Mouse (Mus musculus): Measurements from ENCODE around the gene Cxcr5. TPM values are rescaled to one million over a fixed set of nuclear protein-coding genes. Genes with fewer than 3 reads are reported as not detected.

The Cxcr5 gene
- total and polyA plus RNA-seq, 2 experiments from 2014 or later = not detected

DNA sequence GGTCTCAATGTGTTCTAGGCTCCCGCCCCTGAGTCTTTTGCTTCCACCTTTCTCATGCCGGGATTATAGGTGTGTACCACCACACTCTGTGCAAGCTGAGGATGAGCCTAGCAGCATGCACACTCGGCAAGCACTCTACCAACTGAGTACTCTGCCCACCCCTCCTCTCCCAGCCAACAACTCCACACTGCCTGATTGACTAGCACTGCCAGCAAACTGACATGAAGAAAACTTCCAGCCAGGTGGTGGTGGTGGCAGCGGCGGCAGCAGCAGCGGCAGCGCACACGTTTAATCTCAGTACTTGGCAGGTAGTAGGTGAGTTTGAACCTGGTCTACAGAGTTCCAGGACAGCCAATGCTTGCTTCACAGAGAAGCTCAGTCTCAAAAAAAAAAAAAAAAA lies 36.1 kb downstream of the Cxcr5 start:
- DNase-seq (ENCODE audit: low spot score) = no peak
- H3K4me1 ChIP-seq (ENCODE audit: insufficient read depth, low read length) = no peaks in the 10 kb centered on the region
- H3K9me3 ChIP-seq (ENCODE audit: low read length) = no peaks in the 10 kb centered on the region
- H3K4me2 ChIP-seq (ENCODE audit: low read depth, low read length) = no peak overlapping the region
- no peak for TF ChIP-seq CTCF (IDR thresholded peaks at IDR 0.05; ENCODE audit: low read depth)
- no peaks in the 10 kb centered on the region for H3K27me3 ChIP-seq (ENCODE audit: insufficient read depth, low read length)
- no peak overlapping the region for H3K4me3 ChIP-seq (ENCODE audit: low read length)
- ATAC-seq = no peak
- WGBS = 83% methylated on average over 8 of the region's 8 CpGs
- no peak overlapping the region for H3K27ac ChIP-seq
- no peaks in the 10 kb centered on the region for H3K36me3 ChIP-seq (ENCODE audit: insufficient read depth, low read length)
- no peak overlapping the region for H3K9ac ChIP-seq (replicated peaks; ENCODE audit: low read length)

DNA sequence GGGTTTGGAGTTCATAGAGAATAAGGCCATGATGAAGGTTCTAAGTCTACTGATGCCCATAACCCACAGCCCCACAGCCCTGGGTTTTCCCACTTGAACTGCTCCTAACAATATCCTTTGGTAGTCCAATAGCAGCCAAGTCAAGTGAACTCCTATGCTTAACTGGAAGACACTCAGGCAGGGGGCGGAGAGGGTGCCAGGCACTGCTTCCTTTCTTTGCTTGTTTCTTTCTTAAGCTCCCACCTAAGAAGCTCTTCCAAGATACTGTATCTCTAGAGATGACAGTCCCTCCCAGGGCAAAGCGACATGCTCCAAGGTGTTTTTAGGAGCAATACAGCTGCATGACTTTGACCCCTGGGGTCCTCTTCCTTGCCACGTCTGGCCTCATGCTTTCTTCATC lies 36.7 kb downstream of the Cxcr5 start:
- Histone ChIP-seq H3K27me3 (ENCODE audit: insufficient read depth, low read length) (no peaks in the 10 kb centered on the region), H3K4me3 (ENCODE audit: low read length) (no peak overlapping the region), H3K4me2 (ENCODE audit: low read depth, low read length) (no peak overlapping the region), H3K9me3 (ENCODE audit: low read length) (no peaks in the 10 kb centered on the region), H3K36me3 (ENCODE audit: insufficient read depth, low read length) (no peaks in the 10 kb centered on the region), H3K9ac (replicated peaks; ENCODE audit: low read length) (no peak overlapping the region), H3K4me1 (ENCODE audit: insufficient read depth, low read length) (no peaks in the 10 kb centered on the region), H3K27ac (no peak overlapping the region)
- ATAC-seq = no peak
- TF ChIP-seq CTCF (IDR thresholded peaks at IDR 0.05; ENCODE audit: low read depth) = no peak
- no peak for DNase-seq (ENCODE audit: low spot score)
- 78% methylated on average over 3 of the region's 3 CpGs for WGBS

DNA sequence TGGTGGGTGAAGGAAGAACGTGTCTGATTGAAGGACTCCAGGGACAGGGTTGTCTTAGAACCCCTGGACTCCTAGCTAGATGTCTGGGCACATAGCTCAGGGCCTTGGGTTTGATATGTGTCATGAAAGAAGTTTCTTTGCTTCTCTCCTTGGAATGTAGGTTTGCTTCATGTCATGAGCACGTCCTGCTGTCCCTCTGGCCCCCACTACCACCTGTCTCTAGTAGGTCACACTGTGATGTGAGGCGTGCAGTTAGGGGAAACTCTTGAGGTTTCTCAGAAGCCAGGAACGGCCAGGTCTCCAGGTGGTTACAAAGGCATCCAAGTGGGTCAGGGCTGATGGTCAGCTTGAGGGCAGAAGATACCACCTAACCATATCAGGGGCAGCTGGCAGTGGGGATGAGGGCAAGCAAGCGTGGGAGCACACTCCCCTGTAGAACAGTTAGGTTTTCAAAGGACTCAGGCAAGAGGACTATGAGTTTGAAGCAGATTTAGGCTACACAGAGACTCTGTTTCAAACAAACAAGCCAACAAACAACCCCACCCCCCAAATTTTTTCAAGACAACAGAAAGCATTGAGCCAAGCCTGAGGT lies 37.3 kb downstream of the Cxcr5 start:
- Histone ChIP-seq H3K4me3 (ENCODE audit: low read length) (no peak overlapping the region), H3K27ac (no peak overlapping the region), H3K9ac (replicated peaks; ENCODE audit: low read length) (no peak overlapping the region), H3K36me3 (ENCODE audit: insufficient read depth, low read length) (no peaks in the 10 kb centered on the region), H3K9me3 (ENCODE audit: low read length) (no peaks in the 10 kb centered on the region), H3K4me1 (ENCODE audit: insufficient read depth, low read length) (no peaks in the 10 kb centered on the region), H3K27me3 (ENCODE audit: insufficient read depth, low read length) (no peaks in the 10 kb centered on the region), H3K4me2 (ENCODE audit: low read depth, low read length) (no peak overlapping the region)
- DNase-seq (ENCODE audit: low spot score) = no peak
- WGBS = 69% methylated on average over 5 of the region's 5 CpGs
- TF ChIP-seq CTCF (IDR thresholded peaks at IDR 0.05; ENCODE audit: low read depth) = no peak
- ATAC-seq = no peak

DNA sequence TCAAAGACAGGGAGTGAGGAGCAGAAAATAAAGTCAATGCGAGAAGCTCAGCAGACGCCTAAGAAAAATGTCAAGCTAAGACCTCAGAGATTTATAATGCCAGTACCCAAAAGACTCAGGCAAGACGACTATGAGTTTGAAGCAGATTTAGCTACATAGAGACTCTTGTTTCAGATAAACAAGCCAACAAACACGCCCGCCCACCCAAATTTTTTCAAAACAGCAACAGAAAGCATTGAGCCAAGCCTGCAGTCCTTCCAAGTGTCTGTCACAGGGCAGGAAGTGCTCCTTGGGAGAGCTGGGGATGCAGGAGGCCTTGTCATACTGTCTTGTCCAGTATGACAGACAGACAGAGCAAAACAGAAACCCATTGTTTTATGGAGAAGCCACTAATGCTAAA lies 38.0 kb downstream of the Cxcr5 start:
- TF ChIP-seq CTCF (IDR thresholded peaks at IDR 0.05; ENCODE audit: low read depth) = no peak

DNA sequence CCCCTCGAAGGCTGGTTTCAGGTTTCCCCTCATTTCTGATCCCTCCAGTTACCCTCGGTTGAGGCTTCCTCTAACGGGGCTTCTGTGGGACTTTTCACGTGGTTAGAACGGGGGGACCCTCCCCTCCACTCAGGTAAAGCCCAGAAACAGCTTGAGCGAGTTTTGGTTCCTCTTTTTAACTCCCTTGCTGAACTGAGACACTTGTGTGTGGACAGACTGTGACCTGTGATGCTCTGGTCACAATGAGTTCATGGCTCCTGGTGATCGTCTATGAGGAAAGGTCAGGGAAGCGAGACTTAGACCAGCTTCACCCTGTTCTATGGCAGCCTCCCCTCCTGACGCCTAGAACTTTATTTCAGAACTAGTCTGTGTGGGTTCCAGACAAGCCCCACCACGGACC lies 39.8 kb downstream of the Cxcr5 start:
- TF ChIP-seq CTCF (IDR thresholded peaks at IDR 0.05; ENCODE audit: low read depth) = no peak
- ATAC-seq (no peak), DNase-seq (ENCODE audit: low spot score) (no peak)
- Histone ChIP-seq H3K9ac (replicated peaks; ENCODE audit: low read length) (no peak overlapping the region), H3K27ac (no peak overlapping the region), H3K36me3 (ENCODE audit: insufficient read depth, low read length) (no peaks in the 10 kb centered on the region), H3K9me3 (ENCODE audit: low read length) (no peaks in the 10 kb centered on the region), H3K4me2 (ENCODE audit: low read depth, low read length) (no peak overlapping the region), H3K4me1 (ENCODE audit: insufficient read depth, low read length) (no peaks in the 10 kb centered on the region), H3K4me3 (ENCODE audit: low read length) (no peak overlapping the region), H3K27me3 (ENCODE audit: insufficient read depth, low read length) (no peaks in the 10 kb centered on the region)
- WGBS = 81% methylated on average over 10 of the region's 10 CpGs

More for the DNA sequence above, 38.0 kb downstream of the Cxcr5 start:
- ATAC-seq (0 out of 2 replicates have a peak, but pooled peaks have one; percentile 38), DNase-seq (ENCODE audit: low spot score) (no peak)
- Histone ChIP-seq H3K4me2 (ENCODE audit: low read depth, low read length) (no peak overlapping the region), H3K27me3 (ENCODE audit: insufficient read depth, low read length) (no peaks in the 10 kb centered on the region), H3K9me3 (ENCODE audit: low read length) (no peaks in the 10 kb centered on the region), H3K4me3 (ENCODE audit: low read length) (no peak overlapping the region), H3K9ac (replicated peaks; ENCODE audit: low read length) (no peak overlapping the region), H3K27ac (no peak overlapping the region), H3K36me3 (ENCODE audit: insufficient read depth, low read length) (no peaks in the 10 kb centered on the region), H3K4me1 (ENCODE audit: insufficient read depth, low read length) (no peaks in the 10 kb centered on the region)
- WGBS = 73% methylated on average over 5 of the region's 5 CpGs

DNA sequence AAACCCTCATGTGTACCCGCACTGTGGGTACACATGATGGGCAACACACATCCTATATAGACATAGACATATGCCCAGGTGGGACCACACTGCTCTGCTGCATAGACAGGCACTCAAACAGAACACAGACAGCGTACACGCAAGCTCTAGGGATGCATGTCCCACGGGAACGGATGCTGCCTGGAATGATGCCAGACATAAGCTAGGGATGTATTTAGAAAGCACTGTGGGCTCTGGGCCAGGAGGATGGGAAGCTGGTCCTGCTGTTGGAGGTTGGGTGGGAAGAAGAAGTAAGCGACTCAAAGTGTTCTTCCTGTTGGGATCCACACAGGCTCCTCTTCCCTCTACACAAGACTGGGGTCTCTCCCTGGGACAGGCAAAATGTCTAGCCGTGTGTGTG lies 43.6 kb downstream of the Cxcr5 start:
- Histone ChIP-seq H3K4me3 (ENCODE audit: low read length) (no peak overlapping the region), H3K4me1 (ENCODE audit: insufficient read depth, low read length) (no peaks in the 10 kb centered on the region), H3K27me3 (ENCODE audit: insufficient read depth, low read length) (no peaks in the 10 kb centered on the region), H3K9me3 (ENCODE audit: low read length) (no peaks in the 10 kb centered on the region), H3K27ac (no peak overlapping the region), H3K4me2 (ENCODE audit: low read depth, low read length) (no peak overlapping the region), H3K36me3 (ENCODE audit: insufficient read depth, low read length) (no peaks in the 10 kb centered on the region), H3K9ac (replicated peaks; ENCODE audit: low read length) (no peak overlapping the region)
- 54% methylated on average over 7 of the region's 7 CpGs for WGBS
- ATAC-seq = no peak
- peak; percentile 49 for DNase-seq (ENCODE audit: low spot score)
- TF ChIP-seq CTCF (IDR thresholded peaks at IDR 0.05; ENCODE audit: low read depth) = no peak

DNA sequence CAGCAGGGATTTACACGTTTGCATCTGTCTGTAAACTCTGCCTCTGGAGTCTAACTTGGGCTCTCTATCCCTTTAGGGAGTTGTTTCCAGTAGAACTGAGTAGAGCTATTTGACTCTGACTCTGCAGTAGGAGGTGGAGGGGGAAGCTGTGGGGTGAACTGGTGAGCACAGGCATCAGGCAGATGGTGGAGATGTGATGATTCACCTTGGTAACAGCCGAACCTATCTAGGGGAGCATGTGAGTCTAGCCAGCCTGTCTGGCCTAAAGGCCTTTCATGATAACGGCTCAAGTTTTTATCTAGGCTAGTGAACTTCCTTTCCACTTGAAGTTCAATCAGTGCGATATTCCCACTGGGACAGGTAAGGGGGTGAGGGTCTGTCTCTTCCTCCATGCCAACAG lies 44.3 kb downstream of the Cxcr5 start:
- H3K27me3 ChIP-seq (ENCODE audit: insufficient read depth, low read length) = no peaks in the 10 kb centered on the region
- no peak overlapping the region for H3K9ac ChIP-seq (replicated peaks; ENCODE audit: low read length)
- H3K36me3 ChIP-seq (ENCODE audit: insufficient read depth, low read length) = no peaks in the 10 kb centered on the region
- no peak overlapping the region for H3K4me3 ChIP-seq (ENCODE audit: low read length)
- WGBS = 70% methylated on average over 4 of the region's 4 CpGs
- ATAC-seq = no peak
- no peaks in the 10 kb centered on the region for H3K4me1 ChIP-seq (ENCODE audit: insufficient read depth, low read length)
- no peak for DNase-seq (ENCODE audit: low spot score)
- no peaks in the 10 kb centered on the region for H3K9me3 ChIP-seq (ENCODE audit: low read length)
- no peak overlapping the region for H3K4me2 ChIP-seq (ENCODE audit: low read depth, low read length)
- H3K27ac ChIP-seq = no peak overlapping the region
- no peak for TF ChIP-seq CTCF (IDR thresholded peaks at IDR 0.05; ENCODE audit: low read depth)
